Mouse (Mus musculus): ENCODE data around the gene Acsbg2.

DNA sequence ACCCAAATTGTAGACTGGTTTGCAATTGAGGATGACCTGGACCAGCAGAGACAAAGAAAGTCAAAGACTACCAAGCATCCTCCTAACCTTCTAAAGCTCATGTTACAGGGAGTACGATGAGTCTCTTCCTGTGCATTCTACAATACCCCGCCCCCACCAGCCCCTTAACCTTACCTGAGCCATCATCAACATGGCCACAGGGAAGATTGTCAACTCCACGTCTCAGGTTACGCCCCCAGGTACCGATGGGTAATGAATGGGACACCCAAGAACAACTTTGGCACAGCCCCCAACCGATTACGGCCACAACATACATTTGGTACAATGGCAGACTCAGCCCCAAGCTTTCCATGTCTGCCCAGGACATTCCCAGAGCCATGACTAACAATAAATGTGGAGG, 33.7 kb downstream of the Acsbg2 start:
- TF ChIP-seq CTCF (IDR thresholded peaks at IDR 0.05; ENCODE audit: low read depth) (no peak), EP300 (optimal IDR thresholded peaks at IDR 0.05) (no peak)

Measured in stomach, postnatal 0 days (tissue).